Mouse (Mus musculus) embryonic facial prominence, embryonic 12.5 days (tissue): ENCODE measurements around the gene Smagp. TPM values are rescaled to one million over a fixed set of nuclear protein-coding genes. Genes with fewer than 3 reads are reported as not detected.
"Not testable (repeated sequence)": the region's sequence is repeated elsewhere in the genome, so short reads cannot be mapped to it uniquely, and the experiment has no call there.

ENCODE experiments used
- ATAC-seq: fragments of 200-750 bp; cut with Nextera tagmentation; 2 replicates; pipeline ENCODE4 v1.8.0; 2017; ENCODE audit not compliant: insufficient number of reproducible peaks, insufficient read depth, low FRiP score, low TSS enrichment
- H3K27ac ChIP-seq: fragments of 300-500 bp; sonication (generic); 2 replicates; pipeline ENCODE4 v1.5.1; 2016; ENCODE audit warnings: mild to moderate bottlenecking
- H3K27me3 ChIP-seq: fragments of 300-500 bp; sonication (generic); 2 replicates; pipeline ENCODE4 v1.6.1; 2016; ENCODE audit warnings: mild to moderate bottlenecking, moderate library complexity
- H3K36me3 ChIP-seq: fragments of 300-500 bp; sonication (generic); 2 replicates; pipeline ENCODE4 v1.6.1; 2016; ENCODE audit warnings: mild to moderate bottlenecking
- H3K4me1 ChIP-seq: fragments of 300-500 bp; sonication (generic); 2 replicates; pipeline ENCODE4 v1.6.1; 2016
- H3K4me2 ChIP-seq: fragments of 300-500 bp; sonication (generic); replicated peaks from 2 replicates; pipeline ENCODE4 v1.6.1; 2016; ENCODE audit warnings: mild to moderate bottlenecking, moderate library complexity
- H3K4me3 ChIP-seq: fragments of 300-500 bp; sonication (generic); 2 replicates; pipeline ENCODE4 v1.5.1; 2016; ENCODE audit warnings: mild to moderate bottlenecking
- H3K9ac ChIP-seq: fragments of 300-500 bp; sonication (generic); 2 replicates; pipeline ENCODE4 v1.6.1; 2016; ENCODE audit warnings: mild to moderate bottlenecking, moderate library complexity
- H3K9me3 ChIP-seq: fragments of 300-500 bp; sonication (generic); 2 replicates; pipeline ENCODE4 v1.6.1; 2016; ENCODE audit warnings: mild to moderate bottlenecking, moderate library complexity
- WGBS: fragments of 180-500 bp; shearing (Covaris S2); methylation state at CpG from one replicate; pipeline ENCODE4 v1.1.7; 2016; 5-methylcytosine and 5-hydroxymethylcytosine counted together
- polyA plus RNA-seq: library from polyadenylated mRNA; unstranded; fragments of >200 nt; fragmentation: Nextera tagmentation; extraction: Ambion mirVana; gene quantifications from 2 replicates; pipeline ENCODE4 v1.2.1, GENCODE M21; 2016

Smagp gene
- polyA plus RNA-seq, 1 experiment from 2014 or later: 7.2 TPM

DNA sequence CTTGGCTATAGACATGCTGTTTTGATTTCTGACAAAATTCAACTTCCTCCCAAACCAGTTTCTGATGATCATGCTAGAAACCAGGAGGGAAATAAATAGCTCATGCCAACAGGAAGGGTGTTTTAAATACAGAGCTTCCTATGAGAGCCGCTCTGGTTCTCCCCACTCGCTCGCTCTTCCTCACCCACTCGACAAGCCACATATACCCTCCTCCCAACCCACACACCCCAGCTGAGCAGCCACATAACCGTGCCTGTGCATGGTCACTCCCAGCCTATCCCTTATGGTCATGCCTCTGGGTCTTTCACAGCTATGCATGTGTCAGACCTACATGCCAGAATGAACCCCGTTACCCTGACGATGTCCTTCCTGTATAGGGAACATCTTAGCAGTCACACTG, 14.6 kb downstream of the Smagp start:
- H3K27me3 ChIP-seq: no peaks in the 10 kb centered on the region
- no peaks in the 10 kb centered on the region for H3K4me1 ChIP-seq
- H3K4me2 ChIP-seq: no peak overlapping the region
- ATAC-seq: no peak
- peaks cover 32% of the 10 kb centered on the region for H3K36me3 ChIP-seq
- H3K9me3 ChIP-seq: no peaks in the 10 kb centered on the region
- H3K27ac ChIP-seq: no peak overlapping the region
- no peak overlapping the region for H3K4me3 ChIP-seq
- H3K9ac ChIP-seq: no peak overlapping the region
- WGBS: 87% methylated on average over 7 of the region's 7 CpGs

DNA sequence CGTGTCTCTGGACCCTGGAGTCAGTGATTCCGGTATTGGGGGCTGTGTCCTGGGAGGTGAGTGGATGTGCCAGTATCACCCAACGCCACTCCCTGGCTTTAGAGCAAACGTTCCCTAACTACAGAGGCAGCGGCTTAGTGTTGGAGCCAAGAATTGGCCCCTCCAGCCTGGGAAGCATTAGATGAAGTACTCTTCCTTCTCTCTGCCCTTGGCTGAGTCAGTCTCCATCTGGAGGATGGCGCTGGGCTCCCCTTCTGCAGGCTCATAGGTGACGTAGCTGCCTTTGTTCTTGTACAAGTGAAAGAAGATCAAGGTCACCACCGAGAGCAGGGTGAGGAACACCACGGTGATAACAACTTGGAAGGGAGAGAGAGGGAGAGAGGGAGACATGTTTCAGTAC, 15.1 kb downstream of the Smagp start:
- 79% methylated on average over 9 of the region's 9 CpGs for WGBS
- not testable (repeated sequence) for H3K9ac ChIP-seq, H3K27ac ChIP-seq, H3K4me1 ChIP-seq, H3K27me3 ChIP-seq, ATAC-seq, H3K4me3 ChIP-seq, H3K4me2 ChIP-seq, H3K9me3 ChIP-seq
- peaks cover 32% of the 10 kb centered on the region for H3K36me3 ChIP-seq

DNA sequence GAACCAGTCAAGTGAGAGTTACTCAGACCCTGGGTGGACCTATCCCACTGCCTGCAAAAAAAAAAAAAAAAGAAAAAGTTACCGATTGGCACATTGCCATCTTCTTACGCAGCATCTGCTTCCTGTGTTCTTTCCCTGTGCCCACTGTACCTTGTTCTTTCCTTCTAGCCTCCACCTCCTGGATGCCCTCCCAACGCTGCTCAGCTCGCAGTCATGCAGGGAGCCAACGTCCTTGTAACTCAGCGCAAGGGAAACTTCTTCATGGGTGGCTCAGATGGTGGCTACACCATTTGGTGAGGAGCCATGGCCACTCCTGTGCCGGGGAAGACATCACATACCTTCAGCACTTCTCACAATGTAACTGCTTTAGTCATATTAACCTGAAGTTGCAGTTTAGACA, 17.5 kb downstream of the Smagp start:
- Histone ChIP-seq H3K27me3 (no peaks in the 10 kb centered on the region), H3K9me3 (no peaks in the 10 kb centered on the region), H3K9ac (no peak overlapping the region), H3K4me2 (no peak overlapping the region), H3K4me3 (no peak overlapping the region), H3K4me1 (peaks cover 11% of the 10 kb centered on the region; the same call in 1 of the 2 replicates), H3K36me3 (peaks cover 32% of the 10 kb centered on the region), H3K27ac (no peak overlapping the region)
- ATAC-seq: no peak
- WGBS: 87% methylated on average over 7 of the region's 7 CpGs

DNA sequence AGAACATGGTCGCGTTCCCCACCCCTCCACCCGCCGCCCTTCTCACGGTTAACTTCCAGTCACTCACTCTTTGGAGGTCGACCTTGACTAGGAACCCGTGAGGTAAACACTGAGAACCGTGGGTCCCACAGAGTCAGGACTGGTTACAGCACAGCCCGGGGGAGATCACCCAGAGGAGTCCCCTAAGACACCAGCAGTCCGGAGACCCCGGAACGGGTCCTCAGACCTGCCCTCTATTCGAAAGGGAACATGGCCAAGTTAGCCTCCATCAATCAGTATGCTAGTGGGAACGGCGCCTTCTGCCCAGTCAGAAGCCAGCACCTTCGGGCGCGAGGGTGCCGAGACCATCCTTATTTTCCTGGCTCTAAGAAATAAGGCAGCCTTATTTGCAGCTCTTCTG, 20.5 kb downstream of the Smagp start:
- Histone ChIP-seq H3K27me3 (no peaks in the 10 kb centered on the region), H3K9me3 (no peaks in the 10 kb centered on the region), H3K4me2 (peak overlapping the region; percentile 81), H3K27ac (peak overlapping the region; percentile 94), H3K4me3 (peak overlapping the region; percentile 90), H3K4me1 (peaks cover 13% of the 10 kb centered on the region; the same call in 1 of the 2 replicates), H3K9ac (peak overlapping the region; percentile 84), H3K36me3 (peaks cover 32% of the 10 kb centered on the region)
- peak; percentile 23; the same call in 1 of the 2 replicates for ATAC-seq
- under 1% methylated on average over 19 of the region's 19 CpGs for WGBS

DNA sequence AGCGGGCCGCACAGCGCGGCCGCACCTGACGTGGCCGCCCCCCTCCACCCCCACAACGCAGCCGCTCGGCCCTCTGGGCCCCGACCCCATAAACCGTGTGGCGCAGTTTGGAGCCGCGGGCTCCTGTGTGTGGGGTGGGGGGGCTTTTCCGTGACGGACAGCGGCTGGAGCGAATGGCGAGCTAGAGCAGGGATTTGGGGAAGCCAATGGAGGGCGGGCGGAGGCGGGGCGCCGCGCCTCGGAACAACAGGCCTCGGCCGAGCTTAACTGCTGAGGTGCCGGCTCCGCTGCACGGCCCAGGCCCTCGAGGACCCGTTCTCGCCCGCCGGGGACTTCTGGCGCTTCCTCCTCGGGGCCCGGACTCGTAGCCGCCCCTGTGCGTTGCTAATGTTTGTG, 20.9 kb downstream of the Smagp start:
- Histone ChIP-seq H3K27ac (peak overlapping the region; percentile 94), H3K9me3 (no peaks in the 10 kb centered on the region), H3K36me3 (peaks cover 32% of the 10 kb centered on the region), H3K4me2 (peak overlapping the region; percentile 81), H3K27me3 (no peaks in the 10 kb centered on the region), H3K9ac (peak overlapping the region; percentile 84), H3K4me3 (peak overlapping the region; percentile 90), H3K4me1 (peaks cover 13% of the 10 kb centered on the region; the same call in 1 of the 2 replicates)
- WGBS: under 1% methylated on average over 42 of the region's 43 CpGs
- peak; percentile 79 for ATAC-seq

DNA sequence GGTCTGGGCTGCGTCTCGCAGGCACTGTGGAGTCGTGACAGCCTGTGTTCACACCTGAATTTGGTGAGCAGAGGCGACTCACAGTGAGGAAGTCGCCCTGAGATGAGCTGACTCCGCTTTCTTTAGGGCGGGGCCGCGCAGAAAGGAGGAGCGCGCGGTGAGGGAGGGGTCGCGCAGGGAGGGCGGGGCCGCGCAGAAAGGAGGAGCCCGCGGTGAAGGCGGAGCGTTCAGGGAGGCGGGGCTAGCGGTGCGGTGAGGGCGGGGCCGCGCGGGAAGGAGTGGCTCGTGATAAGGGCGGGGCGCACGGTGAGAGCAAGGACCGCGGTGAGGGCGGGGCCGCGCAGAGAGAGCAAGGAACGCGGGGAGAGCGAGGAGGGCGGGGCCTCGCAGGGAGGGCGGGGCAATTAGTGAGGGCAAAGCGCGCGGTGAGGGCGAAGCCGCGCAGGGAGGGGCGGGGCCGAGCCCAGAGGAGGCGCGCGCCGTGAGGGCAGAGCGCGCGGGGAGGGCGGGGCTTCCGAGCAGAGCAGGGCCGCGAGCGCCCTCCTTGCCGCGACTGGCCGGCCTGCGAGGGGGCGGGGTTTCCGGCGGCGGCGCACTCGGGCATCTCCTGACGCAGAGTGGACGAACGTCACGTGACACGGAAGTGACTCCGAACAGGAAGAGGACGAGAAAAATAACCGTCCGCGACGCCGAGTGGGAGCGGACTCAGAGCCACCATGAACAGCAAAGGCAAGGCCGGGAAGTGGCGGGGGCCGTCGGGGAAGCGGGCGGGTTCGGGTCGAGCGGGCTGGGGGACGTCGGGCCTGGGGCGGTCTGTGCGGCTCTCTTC, 21.5 kb downstream of the Smagp start, which contains the start of gene Dazap2:
TSS of gene Dazap2 (plus strand) at position 354 of the 829 bp plus-strand sequence.
- H3K4me1 ChIP-seq: peaks cover 13% of the 10 kb centered on the region; the same call in 1 of the 2 replicates
- H3K36me3 ChIP-seq: peaks cover 26% of the 10 kb centered on the region
- H3K4me2 ChIP-seq: peak within 1 kb of the TSS; percentile 81
- under 1% methylated on average over 61 of the region's 99 CpGs for WGBS
- H3K27me3 ChIP-seq: no peaks in the 10 kb centered on the region
- H3K4me3 ChIP-seq: peak within 1 kb of the TSS; percentile 90
- peak; percentile 86 for ATAC-seq
- peak within 1 kb of the TSS; percentile 84 for H3K9ac ChIP-seq
- H3K27ac ChIP-seq: peak within 1 kb of the TSS; percentile 94
- H3K9me3 ChIP-seq: no peaks in the 10 kb centered on the region

DNA sequence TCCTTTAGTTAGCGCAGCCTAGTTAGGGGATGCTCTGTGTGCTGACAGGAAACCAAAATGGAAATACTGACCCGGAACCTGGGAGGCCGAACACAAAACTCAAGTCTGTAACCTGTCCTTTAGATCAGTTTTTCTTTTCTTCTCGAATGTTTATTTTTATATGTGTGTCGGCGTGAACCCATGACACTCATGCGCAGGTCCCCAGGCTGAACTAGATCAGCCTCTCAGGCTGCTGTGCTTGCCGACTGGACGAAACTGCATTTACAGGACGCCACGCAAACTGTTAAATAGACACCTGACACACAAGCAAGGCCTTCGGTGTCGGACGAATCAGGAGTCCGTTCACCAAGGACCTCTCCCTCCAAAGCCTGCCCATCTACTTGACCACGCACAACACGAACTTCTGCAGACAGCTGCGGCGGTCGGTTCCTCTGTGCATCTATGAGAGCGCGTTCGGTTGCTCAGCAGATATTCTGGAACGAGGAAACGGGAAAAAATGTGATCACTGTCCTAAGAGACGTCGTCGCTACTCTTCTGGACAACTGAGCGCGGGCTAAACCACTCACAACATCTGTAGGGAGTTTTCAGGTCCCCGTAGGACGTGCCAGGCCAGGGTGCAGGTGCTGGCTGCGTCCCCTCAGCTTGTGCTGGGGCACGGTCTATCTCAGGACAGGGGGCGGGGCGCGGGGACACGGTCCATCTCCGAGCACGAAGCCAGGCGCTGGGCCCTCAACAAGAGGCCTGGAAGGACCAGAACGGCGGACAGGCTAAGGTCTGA, 22.3 kb downstream of the Smagp start:
- Histone ChIP-seq H3K4me1 (peaks cover 13% of the 10 kb centered on the region; the same call in 1 of the 2 replicates), H3K9ac (peak overlapping the region; percentile 84), H3K27me3 (no peaks in the 10 kb centered on the region), H3K9me3 (no peaks in the 10 kb centered on the region), H3K4me3 (peak overlapping the region; percentile 90), H3K27ac (peak overlapping the region; percentile 61), H3K4me2 (peak overlapping the region; percentile 81), H3K36me3 (peaks cover 20% of the 10 kb centered on the region)
- 9% methylated on average over 43 of the region's 43 CpGs for WGBS
- no peak for ATAC-seq

DNA sequence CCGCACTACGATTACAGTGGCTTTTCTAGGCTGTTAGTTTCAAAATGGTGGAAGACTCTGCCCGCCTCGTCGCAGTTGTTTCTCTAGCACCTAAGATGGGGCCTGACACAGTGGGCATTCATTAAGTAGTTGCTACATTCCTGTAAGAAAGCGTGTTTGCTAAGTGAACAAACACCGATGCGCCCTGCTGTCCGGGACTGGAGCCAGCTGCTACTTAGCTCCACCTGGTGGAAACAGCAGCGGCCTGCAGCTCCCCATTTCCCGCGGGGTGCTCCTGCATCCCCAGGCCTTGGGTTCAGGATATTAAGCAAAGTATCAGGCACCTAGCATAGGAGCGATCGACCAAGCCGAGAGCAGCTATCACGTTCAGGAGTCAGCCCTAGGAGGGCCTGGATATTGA, 23.2 kb downstream of the Smagp start:
- Histone ChIP-seq H3K4me1 (peaks cover 13% of the 10 kb centered on the region; the same call in 1 of the 2 replicates), H3K9ac (no peak overlapping the region), H3K4me3 (peak overlapping the region; percentile 13; the same call in 1 of the 2 replicates), H3K4me2 (peak overlapping the region; percentile 37), H3K27ac (no peak overlapping the region), H3K36me3 (peaks cover 12% of the 10 kb centered on the region), H3K27me3 (no peaks in the 10 kb centered on the region), H3K9me3 (no peaks in the 10 kb centered on the region)
- 10% methylated on average over 16 of the region's 16 CpGs for WGBS
- no peak for ATAC-seq

DNA sequence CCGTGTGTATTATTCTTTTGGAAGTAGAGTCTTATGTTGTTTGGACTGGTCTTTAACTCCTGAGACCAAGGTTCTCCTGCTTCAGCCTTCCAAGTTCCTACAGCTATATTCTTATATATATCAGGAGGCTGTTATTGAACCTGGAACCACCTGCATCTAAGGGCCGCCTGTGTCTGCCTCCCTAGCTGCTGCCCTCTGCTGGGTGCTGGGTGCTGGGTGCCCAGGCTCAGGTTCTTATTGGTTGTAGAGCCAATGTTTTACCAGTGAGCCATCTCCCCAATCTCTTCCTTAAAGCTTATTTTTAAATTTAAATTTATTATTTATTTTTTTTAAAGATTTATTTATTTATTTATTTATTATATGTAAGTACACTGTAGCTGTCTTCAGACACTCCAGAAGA, 24.3 kb downstream of the Smagp start:
- H3K9ac ChIP-seq: no peak overlapping the region
- 67% methylated on average over 2 of the region's 2 CpGs for WGBS

DNA sequence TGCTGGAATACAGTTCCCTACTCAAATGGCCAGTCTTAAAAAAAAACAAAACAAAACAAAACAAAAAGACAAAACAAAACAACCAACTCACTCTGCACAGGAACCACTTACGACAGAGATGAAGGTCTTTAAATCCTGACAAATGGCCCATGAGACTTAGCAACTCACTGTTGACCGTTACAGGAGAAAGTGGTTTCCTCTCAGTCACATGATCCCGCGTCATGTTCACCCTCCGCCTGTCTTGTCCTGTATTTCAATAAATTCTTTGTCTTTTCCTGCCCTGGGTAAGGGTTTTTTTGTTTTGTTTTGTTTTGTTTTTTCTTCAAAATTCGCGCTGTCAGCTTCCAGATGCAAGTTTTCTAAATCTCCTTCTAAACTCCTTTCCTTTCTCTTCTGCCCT, 24.8 kb downstream of the Smagp start:
- Histone ChIP-seq H3K4me3 (no peak overlapping the region), H3K9ac (no peak overlapping the region), H3K4me2 (no peak overlapping the region), H3K36me3 (no peaks in the 10 kb centered on the region), H3K4me1 (peaks cover 11% of the 10 kb centered on the region; the same call in 1 of the 2 replicates), H3K9me3 (no peaks in the 10 kb centered on the region), H3K27me3 (no peaks in the 10 kb centered on the region), H3K27ac (no peak overlapping the region)
- no peak for ATAC-seq
- 79% methylated on average over 7 of the region's 7 CpGs for WGBS

More for the DNA sequence above, 24.3 kb downstream of the Smagp start:
- no peaks in the 10 kb centered on the region for H3K9me3 ChIP-seq
- H3K4me1 ChIP-seq: peaks cover 13% of the 10 kb centered on the region; the same call in 1 of the 2 replicates
- H3K4me2 ChIP-seq: no peak overlapping the region
- H3K36me3 ChIP-seq: 0 out of 2 replicates have a peak, but pooled peaks cover under 1% of the 10 kb centered on the region
- no peak overlapping the region for H3K4me3 ChIP-seq
- H3K27me3 ChIP-seq: no peaks in the 10 kb centered on the region
- no peak overlapping the region for H3K27ac ChIP-seq
- ATAC-seq: no peak

DNA sequence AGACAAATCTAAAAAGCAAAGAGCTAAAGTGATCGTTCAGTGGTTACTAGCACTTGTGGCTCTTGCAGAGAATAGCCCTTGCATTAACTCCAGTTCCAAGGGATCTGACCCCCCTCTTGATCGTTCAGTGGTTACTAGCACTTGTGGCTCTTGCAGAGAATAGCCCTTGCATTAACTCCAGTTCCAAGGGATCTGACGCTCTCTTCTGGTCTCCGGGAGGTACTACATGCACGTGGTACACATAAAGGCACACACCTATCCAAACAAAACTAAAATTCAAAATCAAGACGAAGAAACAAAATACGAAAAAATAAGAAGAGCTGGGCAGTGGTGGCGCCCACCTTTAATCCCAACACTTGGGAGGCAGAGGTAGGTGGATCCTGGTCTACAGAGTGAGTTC, 30.1 kb downstream of the Smagp start:
- H3K4me3 ChIP-seq, H3K9me3 ChIP-seq, H3K36me3 ChIP-seq, H3K9ac ChIP-seq, H3K4me2 ChIP-seq, ATAC-seq, H3K4me1 ChIP-seq, H3K27ac ChIP-seq: not testable (repeated sequence)
- H3K27me3 ChIP-seq: peaks cover 21% of the 10 kb centered on the region
- 92% methylated on average over 8 of the region's 8 CpGs for WGBS
